Mouse (Mus musculus) hindbrain, embryonic 15.5 days (tissue): ENCODE measurements at regions not wholly inside any gene's neighbourhood (a gene's known extent, or its start where the extent isn't known, plus 50 kb on each side); places are given as distances from the start of the nearest gene placed in this dataset.
"Not testable (repeated sequence)": the region's sequence is repeated elsewhere in the genome, so short reads cannot be mapped to it uniquely, and the experiment has no call there.

Experiments
- ATAC-seq: fragments of 200-750 bp; cut with Nextera tagmentation; 2 replicates; pipeline ENCODE4 v1.8.0; 2017; ENCODE audit warnings: low read depth, moderate number of reproducible peaks, moderate TSS enrichment; ENCODE audit not compliant: low FRiP score
- H3K27ac ChIP-seq: fragments of 300-500 bp; sonication (generic); replicated peaks from 2 replicates; pipeline ENCODE4 v1.5.1; 2015; ENCODE audit warnings: mild to moderate bottlenecking, inconsistent platforms
- H3K27me3 ChIP-seq: fragments of 300-500 bp; sonication (generic); 2 replicates; pipeline ENCODE4 v1.6.1; 2015; ENCODE audit warnings: control low read depth, inconsistent platforms
- H3K36me3 ChIP-seq: fragments of 300-500 bp; sonication (generic); 2 replicates; pipeline ENCODE4 v1.6.1; 2015; ENCODE audit warnings: control low read depth, inconsistent platforms
- H3K4me1 ChIP-seq: fragments of 300-500 bp; sonication (generic); replicated peaks from 2 replicates; pipeline ENCODE4 v1.6.1; 2015; ENCODE audit warnings: control low read depth, inconsistent platforms
- H3K4me2 ChIP-seq: fragments of 300-500 bp; sonication (generic); 2 replicates; pipeline ENCODE4 v1.6.1; 2015; ENCODE audit warnings: moderate library complexity, mild to moderate bottlenecking, inconsistent platforms
- H3K4me3 ChIP-seq: fragments of 300-500 bp; sonication (generic); 2 replicates; pipeline ENCODE4 v1.5.1; 2015; ENCODE audit warnings: mild to moderate bottlenecking, inconsistent platforms
- H3K9ac ChIP-seq: fragments of 300-500 bp; sonication (generic); 2 replicates; pipeline ENCODE4 v1.6.1; 2015; ENCODE audit warnings: inconsistent platforms
- H3K9me3 ChIP-seq: fragments of 300-500 bp; sonication (generic); 2 replicates; pipeline ENCODE4 v1.6.1; 2016; ENCODE audit warnings: control low read depth, inconsistent platforms
- WGBS: fragments of 180-500 bp; shearing (Covaris S2); methylation state at CpG from one replicate; pipeline ENCODE4 v1.1.7; 2015; 5-methylcytosine and 5-hydroxymethylcytosine counted together

DNA sequence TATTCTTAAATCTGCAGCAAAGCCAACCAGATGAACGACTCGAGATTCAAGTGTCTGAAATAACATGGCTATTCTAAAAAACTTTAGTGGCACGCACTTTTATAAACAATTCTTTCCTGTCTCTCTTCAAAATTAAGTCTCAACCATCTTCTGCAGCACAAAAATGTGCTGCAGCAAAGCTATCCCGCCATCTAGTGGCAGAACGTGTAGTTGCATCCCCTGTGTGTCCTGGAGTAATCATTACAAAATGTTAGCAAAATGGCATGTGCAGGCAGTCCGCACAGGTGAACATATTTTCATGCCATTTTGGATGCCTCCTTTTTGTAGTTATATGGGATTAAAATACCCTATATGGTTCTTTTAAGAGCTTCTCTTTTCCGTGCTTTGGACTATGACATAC lies 293.1 kb upstream of the Slc7a14 start:
- Histone ChIP-seq H3K27ac (no peak overlapping the region), H3K9me3 (no peaks in the 10 kb centered on the region), H3K9ac (no peak overlapping the region), H3K4me2 (no peak overlapping the region), H3K36me3 (no peaks in the 10 kb centered on the region), H3K27me3 (no peaks in the 10 kb centered on the region), H3K4me3 (no peak overlapping the region), H3K4me1 (no peaks in the 10 kb centered on the region)
- WGBS = 21% methylated on average over 7 of the region's 7 CpGs
- ATAC-seq = peak; percentile 56

DNA sequence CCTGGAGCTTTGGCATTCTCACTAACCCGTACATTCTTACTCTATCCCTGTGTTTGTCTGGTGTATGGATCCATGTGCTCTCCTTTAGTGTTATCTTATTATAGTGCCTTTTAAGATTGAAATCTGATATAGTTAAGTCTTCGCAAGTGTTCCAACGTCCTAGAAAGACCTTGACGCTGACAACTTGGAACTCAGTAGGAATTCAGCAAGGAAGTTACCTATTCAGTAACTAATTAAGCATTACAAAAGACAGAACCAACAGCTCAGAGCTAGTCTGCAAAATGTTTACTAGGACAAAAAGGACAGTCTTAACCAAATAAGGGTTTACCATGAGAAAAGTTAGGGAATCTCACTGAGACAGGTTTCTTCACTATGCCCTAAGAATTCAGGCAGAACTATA lies 286.4 kb upstream of the Slc7a14 start:
- H3K4me3 ChIP-seq, H3K36me3 ChIP-seq, H3K9ac ChIP-seq, H3K27ac ChIP-seq, ATAC-seq, H3K27me3 ChIP-seq, H3K4me2 ChIP-seq, H3K4me1 ChIP-seq, H3K9me3 ChIP-seq: not testable (repeated sequence)
- WGBS = 74% methylated on average over 4 of the region's 4 CpGs

DNA sequence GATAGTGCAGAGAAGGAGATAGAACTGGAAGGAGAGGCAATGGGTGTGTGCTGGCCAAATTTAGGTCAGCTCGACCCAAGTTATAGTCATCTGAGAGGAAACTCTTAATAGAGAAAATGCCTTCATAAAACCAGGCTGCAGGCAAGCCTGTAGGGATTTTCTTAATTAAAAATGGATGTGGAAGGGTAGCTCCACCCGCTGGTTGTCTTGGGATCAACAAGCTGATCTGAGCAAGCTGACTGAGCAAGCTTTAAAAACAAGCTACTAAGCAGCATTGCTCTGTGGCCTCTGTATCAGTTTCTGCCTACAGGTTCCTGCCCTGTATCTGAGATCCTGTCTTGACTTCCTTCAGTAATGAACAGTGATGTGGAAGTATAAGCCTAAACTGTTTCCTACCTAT lies 275.8 kb upstream of the Slc7a14 start:
- 70% methylated on average over 2 of the region's 2 CpGs for WGBS
- no peak for ATAC-seq
- no peak overlapping the region for H3K4me3 ChIP-seq

DNA sequence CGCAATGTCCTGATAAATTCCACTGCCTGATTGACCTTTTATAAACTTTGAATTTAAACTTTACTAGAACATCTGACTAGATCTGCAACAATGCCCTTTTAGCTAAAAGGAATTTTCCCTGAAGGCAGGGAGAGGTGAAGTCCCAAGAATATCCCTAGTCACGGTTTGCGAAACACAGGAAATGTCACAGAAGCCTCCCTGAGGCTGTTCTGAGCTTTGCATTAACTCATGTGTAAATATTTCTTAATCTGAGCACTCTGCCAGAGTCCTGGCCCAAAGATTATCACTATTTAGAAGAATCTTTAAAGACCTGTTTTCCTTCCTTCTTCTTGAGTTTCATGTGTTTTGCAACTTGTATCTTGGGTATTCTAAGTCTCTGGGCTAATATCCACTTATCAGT lies 263.7 kb upstream of the Slc7a14 start:
- no peak overlapping the region for H3K4me2 ChIP-seq
- H3K4me3 ChIP-seq = no peak overlapping the region
- H3K9me3 ChIP-seq = peaks cover 11% of the 10 kb centered on the region
- no peak overlapping the region for H3K9ac ChIP-seq
- no peaks in the 10 kb centered on the region for H3K4me1 ChIP-seq
- H3K27me3 ChIP-seq = no peaks in the 10 kb centered on the region
- no peak overlapping the region for H3K27ac ChIP-seq
- ATAC-seq = no peak
- 91% methylated on average over 3 of the region's 3 CpGs for WGBS
- no peaks in the 10 kb centered on the region for H3K36me3 ChIP-seq

More for the DNA sequence above, 275.8 kb upstream of the Slc7a14 start:
- Histone ChIP-seq H3K4me1 (no peaks in the 10 kb centered on the region), H3K27me3 (no peaks in the 10 kb centered on the region), H3K4me2 (no peak overlapping the region), H3K9ac (no peak overlapping the region), H3K9me3 (no peaks in the 10 kb centered on the region), H3K36me3 (no peaks in the 10 kb centered on the region), H3K27ac (no peak overlapping the region)
